Mouse (Mus musculus) retina, adult 2 months (tissue): ENCODE data around the gene 4930453N24Rik.
A peak's percentile ranks its signal among the peaks of the same experiment; 100 is the strongest.

Source experiments
- DNase-seq: peaks from one replicate; pipeline ENCODE4 v3.0.0-alpha.2; 2012; ENCODE audit warnings: low read depth, low spot score

Gene 4930453N24Rik

DNA sequence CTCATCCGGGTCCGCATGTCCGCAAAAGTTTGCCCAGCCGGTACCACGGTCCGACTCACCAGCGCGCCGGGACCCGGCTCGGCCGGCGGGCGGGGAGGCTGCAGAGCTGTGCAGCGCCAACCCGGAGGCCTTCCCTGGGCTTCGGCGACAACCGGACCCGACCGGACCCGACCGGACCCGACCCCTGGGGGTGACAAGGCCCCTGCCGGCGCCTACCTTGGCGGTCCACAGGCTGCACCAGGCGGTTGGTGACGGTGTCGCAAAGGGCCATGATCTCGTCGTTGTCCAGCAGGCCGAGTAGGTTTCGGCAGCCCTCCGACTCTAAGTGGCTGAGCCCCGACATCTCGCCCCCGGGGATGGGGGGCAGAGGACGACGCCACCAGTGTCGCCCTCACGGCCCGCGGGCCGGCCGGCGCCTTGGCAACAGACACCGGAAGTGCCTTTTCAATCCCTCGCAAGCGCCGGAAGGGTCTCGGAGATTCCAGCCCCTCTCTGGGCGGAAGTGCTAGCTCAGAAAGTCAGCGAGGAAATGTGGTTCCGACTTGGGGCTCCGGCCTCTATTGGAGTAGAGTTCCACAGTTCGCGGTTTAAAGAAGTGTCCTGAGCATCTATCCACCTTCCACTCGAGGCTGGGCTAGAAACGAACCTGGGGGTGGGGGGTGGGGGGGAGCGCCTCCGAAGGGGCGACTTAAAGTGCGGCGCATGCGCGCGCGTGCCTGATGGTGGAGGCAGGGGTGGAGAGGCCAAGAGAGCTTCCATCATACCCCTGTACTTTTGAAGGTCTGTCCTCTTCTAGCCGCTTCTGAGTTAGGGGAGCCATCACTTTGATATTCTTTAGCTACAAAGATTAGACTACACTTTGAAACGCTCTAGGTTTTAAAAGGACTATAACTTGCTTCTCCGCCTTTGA, at the start of gene 4930453N24Rik:
TSS of gene 4930453N24Rik (minus strand) at position 641 of the 910 bp plus-strand sequence.
- peak; percentile 79 for DNase-seq

GRCm38 (mm10) chr16:64817094-64817765, 46.3 kb upstream of the 4930453N24Rik start:
- no peak for DNase-seq

GRCm38 (mm10) chr16:64803041-64803440, 32.1 kb upstream of the 4930453N24Rik start:
- DNase-seq = no peak

DNA sequence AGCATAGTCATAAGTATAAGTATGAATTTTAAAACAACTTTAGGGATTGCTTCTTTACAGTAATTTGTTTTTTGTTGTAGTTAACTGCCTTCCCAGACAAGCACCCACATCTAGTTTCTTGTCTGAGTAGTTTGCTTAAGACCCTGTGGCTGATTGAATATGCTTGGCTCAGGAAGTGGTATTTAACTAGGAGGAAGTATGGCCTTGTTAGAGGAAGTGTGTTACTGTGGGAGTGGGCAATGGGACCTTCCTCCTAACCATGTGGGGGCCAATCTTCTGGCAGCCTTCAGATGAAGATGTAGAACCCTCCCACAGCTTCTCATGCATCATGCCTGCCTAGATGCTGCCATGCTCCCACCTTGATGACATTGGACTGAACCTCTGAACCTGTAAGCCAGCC, 30.7 kb upstream of the 4930453N24Rik start:
- DNase-seq = no peak

GRCm38 (mm10) chr16:64800393-64800792, 29.4 kb upstream of the 4930453N24Rik start:
- no peak for DNase-seq

GRCm38 (mm10) chr16:64794802-64795201, 23.8 kb upstream of the 4930453N24Rik start:
- DNase-seq = no peak

GRCm38 (mm10) chr16:64789706-64790105, 18.7 kb upstream of the 4930453N24Rik start:
- DNase-seq = no peak

GRCm38 (mm10) chr16:64775516-64775915, 4.6 kb upstream of the 4930453N24Rik start:
- DNase-seq = no peak

- no peak for DNase-seq
These were observed 464 bp upstream of the 4930453N24Rik start for GRCm38 (mm10) chr16:64771431-64771818.

DNA sequence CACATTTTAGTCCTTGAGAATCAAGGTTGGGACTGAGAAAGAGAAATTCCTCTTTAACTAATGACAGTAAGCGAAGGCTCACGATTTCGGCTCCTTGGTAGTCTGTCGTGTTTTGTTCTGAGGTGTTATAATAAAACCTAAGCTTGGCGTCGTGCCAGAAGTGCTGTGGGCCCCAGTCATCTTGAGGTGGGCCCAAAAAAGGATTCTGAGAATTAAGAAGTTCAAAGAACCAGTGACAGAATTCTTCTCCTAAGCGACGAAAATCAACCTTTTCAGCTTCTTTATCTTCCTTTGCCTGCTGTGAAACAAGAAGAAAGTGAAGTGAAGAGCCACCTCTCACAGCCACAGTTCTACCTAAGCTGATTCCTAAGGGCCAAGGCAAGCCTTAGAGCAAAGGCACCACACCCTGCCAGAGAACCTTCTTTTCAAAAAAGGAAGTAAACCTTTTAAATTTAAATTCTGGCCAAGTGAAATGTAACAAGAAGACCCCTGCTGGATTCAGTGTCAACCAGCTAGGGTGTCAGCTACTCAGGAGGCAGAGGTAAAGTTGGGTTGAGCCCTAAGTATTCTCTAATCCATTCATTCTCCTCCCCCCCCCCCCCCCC, 4.2 kb downstream of the 4930453N24Rik start:
- no peak for DNase-seq

DNA sequence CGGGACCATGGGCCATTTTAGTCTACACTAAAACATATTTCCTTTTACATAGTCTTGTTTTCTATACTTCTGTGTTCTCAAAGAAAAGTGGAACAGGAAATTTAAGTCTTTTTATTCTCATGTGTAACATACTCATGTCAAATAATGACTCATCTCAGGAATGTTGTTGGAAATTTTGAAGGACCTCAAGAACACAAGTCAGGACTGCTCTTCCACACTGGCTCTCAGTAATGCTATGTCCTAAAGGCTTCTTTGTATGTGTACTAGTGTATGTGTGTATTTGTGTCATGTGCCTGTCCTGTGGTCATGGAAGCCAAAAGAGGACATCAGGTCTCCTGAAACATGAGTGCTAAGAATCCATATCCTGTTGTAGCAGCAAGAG, 11.7 kb downstream of the 4930453N24Rik start:
- DNase-seq = no peak

GRCm38 (mm10) chr16:64758561-64759244, 12.3 kb downstream of the 4930453N24Rik start:
- DNase-seq = no peak

- no peak for DNase-seq
These were observed 13.1 kb downstream of the 4930453N24Rik start for GRCm38 (mm10) chr16:64757666-64758400.

DNA sequence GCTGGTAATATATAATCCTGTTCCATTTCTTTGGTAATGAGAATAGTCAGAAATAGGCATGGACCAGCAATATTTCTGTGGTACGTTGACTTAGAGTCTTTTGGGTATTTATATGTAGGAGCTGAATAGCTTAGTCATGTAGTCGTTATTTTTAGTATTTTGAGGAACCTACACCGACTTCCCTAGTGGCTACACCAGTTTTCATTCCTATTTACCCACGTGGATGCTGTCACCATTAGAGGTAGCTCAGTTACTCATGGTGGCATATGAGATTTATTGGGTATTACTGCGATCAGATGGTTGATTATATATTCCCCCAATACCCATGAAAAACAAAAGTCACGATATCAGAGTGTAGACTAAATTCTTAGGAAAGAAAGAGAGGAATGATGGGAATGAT, 14.6 kb downstream of the 4930453N24Rik start:
- no peak for DNase-seq

DNA sequence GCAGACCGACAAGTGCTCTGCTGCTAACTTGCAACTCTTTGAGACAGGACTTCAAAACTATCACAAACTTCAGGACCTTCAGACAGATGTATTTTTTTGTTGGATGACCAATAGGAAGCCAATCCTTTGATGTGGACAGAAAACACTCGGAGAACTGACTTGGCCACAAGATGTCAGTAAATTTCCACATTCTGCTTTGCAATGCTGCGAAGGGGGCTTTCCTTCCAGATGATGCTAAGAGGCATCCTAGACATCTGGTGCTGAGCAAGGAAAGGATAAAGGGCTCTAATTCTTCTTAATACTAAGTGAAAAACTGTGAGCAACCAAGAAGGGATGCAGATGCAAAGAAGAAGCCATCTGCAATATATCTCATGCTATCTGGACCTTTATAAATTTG, 16.2 kb downstream of the 4930453N24Rik start:
- no peak for DNase-seq

- no peak for DNase-seq
These were observed 16.8 kb downstream of the 4930453N24Rik start for GRCm38 (mm10) chr16:64753990-64754742.

DNA sequence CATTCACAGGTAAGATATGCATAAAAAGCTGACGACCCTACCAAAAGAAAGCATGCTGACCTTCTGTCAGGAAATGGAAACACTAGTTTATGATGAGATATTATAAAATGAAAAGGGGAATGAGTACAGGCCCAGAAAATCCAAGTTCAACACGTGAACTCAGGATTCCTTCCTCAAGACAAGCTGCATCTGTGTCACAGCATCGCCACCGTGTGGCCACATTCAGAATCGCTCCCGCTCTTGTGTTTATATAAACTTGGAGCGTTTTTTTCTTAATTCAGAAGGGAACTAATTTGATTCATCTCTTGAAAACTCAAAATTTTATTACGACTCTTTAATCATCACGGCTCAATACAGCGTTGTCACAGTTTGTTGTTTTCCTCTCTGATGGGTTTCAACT, 22.7 kb downstream of the 4930453N24Rik start:
- no peak for DNase-seq

- DNase-seq = no peak
These were observed 25.9 kb downstream of the 4930453N24Rik start for GRCm38 (mm10) chr16:64745089-64745488.

DNA sequence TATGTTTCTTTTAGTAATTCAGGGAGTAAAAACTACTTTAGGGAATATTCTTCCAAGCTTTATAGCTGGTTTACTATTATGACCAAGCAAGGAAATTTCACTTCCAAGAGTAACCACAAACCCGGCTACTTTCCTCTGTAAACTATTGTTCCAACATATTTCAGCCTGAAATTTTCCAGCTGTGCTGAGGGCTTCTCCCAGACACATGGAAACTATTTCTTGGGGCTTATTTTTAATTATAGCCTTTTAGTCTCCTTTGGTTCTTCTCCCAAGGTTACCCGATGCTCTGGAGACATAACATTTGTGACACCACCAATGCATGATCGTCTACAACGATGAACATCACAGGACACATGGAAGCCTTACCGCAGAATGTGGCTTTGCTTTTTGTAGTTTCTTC, 33.7 kb downstream of the 4930453N24Rik start:
- DNase-seq = no peak

- peak; percentile 42 for DNase-seq
These were observed 47.5 kb downstream of the 4930453N24Rik start for GRCm38 (mm10) chr16:64723273-64724057.
